Mouse (Mus musculus) cerebellum, postnatal 10 days (tissue): ENCODE results near the gene 1810043G02Rik.
"Not testable (repeated sequence)": the region's sequence is repeated elsewhere in the genome, so short reads cannot be mapped to it uniquely, and the experiment has no call there.

Experiments
- DNase-seq, 2 experiments: peaks; one replicate each; pipeline ENCODE4 v3.0.0; 2021; ENCODE audit warnings: mixed read lengths in 2 of 2

1810043G02Rik gene

GRCm38 (mm10) chr10:78005791-78006438 is 27.6 kb downstream of the 1810043G02Rik start:
- no peak for DNase-seq

GRCm38 (mm10) chr10:78007203-78007602 is 28.9 kb downstream of the 1810043G02Rik start:
- DNase-seq = no peak

- DNase-seq = no peak
These were observed 29.8 kb downstream of the 1810043G02Rik start for GRCm38 (mm10) chr10:78008169-78008568.

GRCm38 (mm10) chr10:78009184-78009944 is 31.0 kb downstream of the 1810043G02Rik start:
- peak; percentile 97 to 98 for DNase-seq

GRCm38 (mm10) chr10:78009945-78010293 is 31.6 kb downstream of the 1810043G02Rik start, which contains the start of gene Pfkl:
TSS of gene Pfkl (minus strand) at chr10:78010083.
- DNase-seq = no peak

- no peak for DNase-seq
These were observed 32.0 kb downstream of the 1810043G02Rik start for GRCm38 (mm10) chr10:78010335-78010734.

- DNase-seq = not testable (repeated sequence)
These were observed 32.8 kb downstream of the 1810043G02Rik start for GRCm38 (mm10) chr10:78011116-78011515.

- DNase-seq = no peak
These were observed 34.6 kb downstream of the 1810043G02Rik start for GRCm38 (mm10) chr10:78012661-78013495.

GRCm38 (mm10) chr10:78015489-78015888 is 37.2 kb downstream of the 1810043G02Rik start:
- no peak for DNase-seq

- no peak for DNase-seq
These were observed 38.0 kb downstream of the 1810043G02Rik start for GRCm38 (mm10) chr10:78016366-78016765.

- DNase-seq = peak; percentile 92 to 96
These were observed 40.5 kb downstream of the 1810043G02Rik start for GRCm38 (mm10) chr10:78018797-78019203.

GRCm38 (mm10) chr10:78019291-78019690 is 41.0 kb downstream of the 1810043G02Rik start:
- DNase-seq = no peak

- not testable (repeated sequence) for DNase-seq
These were observed 41.7 kb downstream of the 1810043G02Rik start for GRCm38 (mm10) chr10:78019984-78020383.

- not testable (repeated sequence) for DNase-seq
These were observed 47.1 kb downstream of the 1810043G02Rik start for GRCm38 (mm10) chr10:78025453-78025852.

- DNase-seq = peak; percentile 88 to 92
These were observed 49.8 kb downstream of the 1810043G02Rik start for GRCm38 (mm10) chr10:78028129-78028528.

- DNase-seq = no peak
These were observed 50.8 kb downstream of the 1810043G02Rik start for GRCm38 (mm10) chr10:78029080-78029479.

GRCm38 (mm10) chr10:78031987-78032386 is 53.7 kb downstream of the 1810043G02Rik start:
- no peak for DNase-seq
